Mouse (Mus musculus): ENCODE results near the gene Tmod1.

The Tmod1 gene

DNA sequence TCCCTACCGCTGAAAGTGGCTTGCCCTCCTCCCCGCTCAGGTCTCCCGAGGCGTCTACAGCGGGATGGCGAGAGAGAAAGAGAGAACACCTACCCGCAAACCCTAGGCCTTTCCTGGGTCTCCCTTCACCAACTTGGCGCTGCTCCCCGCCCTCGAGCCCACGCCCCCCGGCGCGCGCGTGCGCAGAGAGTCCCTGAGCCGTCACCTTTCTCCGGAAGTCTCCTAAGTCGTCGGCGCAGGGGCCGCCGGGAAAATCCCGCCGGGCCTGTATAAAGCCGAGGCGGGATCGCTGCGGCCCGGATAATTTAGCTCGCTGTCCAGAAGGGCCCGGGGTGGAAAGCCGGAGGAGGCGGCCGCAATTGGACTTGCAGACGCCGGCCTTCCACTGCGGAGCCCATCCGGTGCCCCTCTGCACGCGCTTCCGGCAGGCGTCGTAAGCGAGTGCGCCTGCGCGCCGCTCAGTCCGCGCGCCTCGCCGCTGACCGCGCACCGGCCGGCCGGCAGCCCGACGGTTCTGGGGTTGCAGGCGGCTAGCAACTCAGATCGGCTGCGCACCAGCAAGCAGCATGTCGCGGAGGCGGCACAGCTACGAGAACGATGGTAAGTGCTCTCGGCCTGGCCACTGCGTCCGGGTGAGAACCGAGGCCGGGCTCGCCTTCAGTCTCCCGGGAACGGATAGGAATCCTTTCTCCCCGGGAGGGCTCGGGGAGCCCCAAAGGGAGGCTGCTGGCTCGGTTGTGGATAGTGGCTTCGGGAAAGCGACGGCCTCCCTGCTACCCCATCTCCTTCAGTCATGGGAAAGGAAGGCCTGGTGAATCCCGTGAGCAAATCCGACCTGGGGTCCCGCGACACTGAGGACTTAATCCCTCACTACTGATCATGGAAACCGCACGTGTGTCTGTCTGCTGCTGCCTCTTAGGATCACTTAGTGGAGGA lies 99.8 kb downstream of the Tmod1 start, which contains the start of the genes Ncbp1 and Tstd2:
Gene Ncbp1, plus strand, starts transcription at position 327 of the 936 bp plus-strand sequence.
Gene Tstd2, minus strand, starts transcription at position 408 of the 936 bp plus-strand sequence.
- peak; percentile 94 to 96 for DNase-seq

DNA sequence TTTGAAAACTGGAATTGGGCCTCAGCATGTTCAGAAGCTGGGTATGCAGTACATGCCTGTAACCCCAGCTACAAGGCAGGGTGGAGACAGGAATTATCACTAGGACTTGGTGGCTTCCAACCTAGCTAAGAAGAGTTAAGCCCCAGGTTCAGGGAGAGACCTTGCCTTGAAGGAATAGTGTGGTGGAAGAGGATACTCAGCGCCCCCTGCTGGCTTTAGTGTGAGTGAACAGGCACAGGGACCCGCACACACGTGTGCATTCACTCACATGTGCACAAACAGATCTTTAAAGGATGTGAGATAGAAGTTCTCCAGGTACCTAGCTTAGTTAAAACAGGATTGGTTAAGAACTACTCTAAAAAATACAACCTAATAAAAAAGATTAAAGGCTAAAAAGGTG lies 105.6 kb downstream of the Tmod1 start:
- DNase-seq = peak in 1 of 2 experiments; percentile 39

DNA sequence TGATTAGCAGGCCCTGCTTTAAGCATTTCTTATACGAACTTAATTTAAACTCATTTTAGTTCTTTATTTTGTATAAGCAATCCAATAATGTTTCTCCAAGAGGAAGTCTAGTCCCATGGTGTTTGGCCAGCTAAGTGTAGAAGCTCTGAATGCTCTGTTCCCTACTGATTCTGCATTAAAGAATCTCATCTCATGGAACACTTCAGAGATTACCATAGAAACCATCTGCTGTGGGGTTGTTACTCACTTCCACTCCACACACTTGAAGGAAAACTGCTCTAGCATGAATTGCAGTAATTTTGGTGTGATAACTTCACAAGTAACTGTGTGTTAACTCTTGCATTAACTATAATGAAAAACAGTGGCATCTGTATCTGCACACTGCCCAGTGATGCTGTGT lies 108.1 kb downstream of the Tmod1 start:
- DNase-seq = no peak

DNA sequence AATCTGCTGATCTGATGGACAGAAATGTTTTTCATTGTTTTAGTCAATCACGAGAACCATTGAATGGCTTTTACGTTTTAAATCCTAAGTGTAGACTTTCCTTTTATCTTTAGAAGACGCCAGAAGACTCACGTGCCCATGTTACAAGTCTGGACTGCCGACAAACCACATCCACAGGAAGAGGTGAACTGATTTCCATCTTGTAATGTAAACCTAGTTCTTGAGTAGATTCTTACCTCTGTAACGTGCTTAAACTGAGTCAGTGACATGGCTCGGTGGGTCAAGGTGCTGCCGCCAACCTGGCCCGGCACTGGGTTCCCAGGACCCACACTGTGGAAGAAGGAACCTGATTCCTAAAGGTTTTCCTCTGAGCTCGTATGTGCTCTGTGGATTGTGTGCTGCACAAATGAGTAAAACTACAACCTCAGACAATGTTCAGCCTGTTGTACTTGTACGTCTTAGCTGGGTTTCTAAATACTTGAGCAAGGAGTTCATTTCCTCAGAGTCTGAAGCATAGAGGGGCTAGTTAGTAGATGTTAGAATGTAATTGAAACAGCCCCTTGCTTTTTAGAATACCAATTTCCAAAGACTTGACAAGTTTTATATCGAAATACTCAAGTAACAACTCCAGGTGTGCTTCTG lies 113.3 kb downstream of the Tmod1 start:
- no peak for DNase-seq

DNA sequence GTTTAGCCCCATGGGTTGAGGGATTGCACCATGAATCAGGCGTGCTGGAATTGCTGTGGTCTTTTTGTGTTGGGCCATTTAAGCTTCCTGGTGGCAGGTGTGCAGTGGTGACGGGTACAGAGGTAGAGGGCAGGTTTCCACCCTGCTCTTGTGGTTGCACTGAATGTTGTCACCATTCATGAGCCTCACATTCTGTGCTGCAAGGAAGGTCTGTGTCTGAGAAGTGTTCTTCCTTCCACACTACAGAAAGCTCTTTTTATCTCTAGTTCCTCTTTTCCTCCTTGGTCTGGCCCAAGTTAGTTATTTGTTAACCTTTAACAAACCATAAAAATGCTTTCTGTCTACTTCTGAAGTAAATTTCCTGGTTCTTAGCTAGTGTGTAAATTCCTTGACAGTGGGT lies 125.3 kb downstream of the Tmod1 start:
- no peak for DNase-seq
